8 mouse cellular contexts compared by ENCODE assay signal in the genomic region with DNA sequence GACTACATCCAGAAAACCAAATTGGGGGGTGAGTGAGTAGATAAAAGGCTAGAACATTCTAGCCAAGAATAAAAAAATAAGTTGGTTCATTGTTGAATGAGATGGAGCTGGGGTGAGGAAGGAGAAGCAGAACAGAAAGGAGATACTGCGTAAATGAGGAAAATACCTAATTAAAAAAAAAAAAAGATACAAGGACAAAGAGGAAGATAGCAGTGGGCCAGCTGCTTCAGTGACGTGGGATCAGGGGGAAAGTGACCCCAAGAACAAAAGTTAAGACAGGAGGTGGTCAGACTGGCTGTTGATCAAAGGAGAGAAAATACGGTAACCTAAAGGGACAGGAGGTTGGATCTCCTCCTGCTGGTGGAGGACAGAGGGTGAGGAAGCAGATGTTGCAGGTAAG. TPM values are rescaled to one million over a fixed set of nuclear protein-coding genes. Genes with fewer than 3 reads are reported as not detected.
DNase-seq lines count a peak whose midpoint lies in the region; ATAC-seq and TF ChIP-seq lines count a peak whose summit lies in the region.

A gene (plus strand): TSS at position 301 of the 400 bp plus-strand sequence.

- WGBS in liver, adult 2 months: 92% methylated on average over 3 of the region's 3 CpGs
- 81% methylated on average over 3 of the region's 3 CpGs for WGBS in bone marrow, adult 2 months
- WGBS in hindbrain, embryonic 16.5 days: 85% methylated on average over 3 of the region's 3 CpGs

- TF ChIP-seq POLR2A in liver, adult 2 months (IDR thresholded peaks at IDR 0.05; ENCODE audit: extremely low read depth, insufficient read depth, low read length): no peak
- no peak for TF ChIP-seq POLR2A in bone marrow, adult 2 months (IDR thresholded peaks at IDR 0.05; ENCODE audit: borderline replicate concordance, control insufficient read depth, low read depth, low read length)
- TF ChIP-seq POLR2A in myocyte (IDR thresholded peaks at IDR 0.05; ENCODE audit: insufficient read length, low read depth): no peak

- no peaks in the 10 kb centered on the region for H3K9me3 ChIP-seq in hindbrain, embryonic 16.5 days (ENCODE audit: control insufficient read depth, low read length)

- no peak for DNase-seq in liver, adult 2 months (ENCODE audit: extremely low read depth, low read depth, low spot score)
- no peak for DNase-seq in liver
- DNase-seq in right cerebral cortex, postnatal 10 days (ENCODE audit: low spot score in 2 of 2): no peak
- no peak for DNase-seq in gastrocnemius, postnatal 10 days
- no peak for DNase-seq in lung, postnatal 10 days

- peaks cover 3% of the 10 kb centered on the region for H3K4me1 ChIP-seq in liver, adult 2 months (ENCODE audit: control insufficient read depth, insufficient read depth, low read length)
- peaks cover 2% of the 10 kb centered on the region for H3K4me1 ChIP-seq in bone marrow, adult 2 months (ENCODE audit: control insufficient read depth, insufficient read depth, low read length)
- peaks cover 4% of the 10 kb centered on the region; the same call in 1 of the 2 replicates for H3K4me1 ChIP-seq in hindbrain, embryonic 16.5 days (ENCODE audit: control insufficient read depth, insufficient read depth, low read depth, low read length)

- ATAC-seq in hindbrain, embryonic 16.5 days: no peak

- H3K9ac ChIP-seq in liver, adult 2 months (ENCODE audit: low read depth, low read length): peak within 1 kb of the TSS; percentile 63
- H3K9ac ChIP-seq in hindbrain, embryonic 16.5 days (ENCODE audit: low read depth, low read length): no peak within 1 kb of the TSS

- no peaks in the 10 kb centered on the region for H3K27me3 ChIP-seq in liver, adult 2 months (ENCODE audit: control insufficient read depth, insufficient read depth, low read length)
- H3K27me3 ChIP-seq in hindbrain, embryonic 16.5 days (replicated peaks; ENCODE audit: control insufficient read depth, insufficient read depth, low read length): no peaks in the 10 kb centered on the region
- H3K27me3 ChIP-seq in myocyte (ENCODE audit: control insufficient read depth, insufficient read depth, insufficient read length): no peaks in the 10 kb centered on the region

- H3ac ChIP-seq in myocyte (ENCODE audit: control insufficient read depth, insufficient read length): no peak within 1 kb of the TSS

- peak within 1 kb of the TSS; percentile 56 for H3K4me2 ChIP-seq in hindbrain, embryonic 16.5 days (ENCODE audit: low read length)
- peak within 1 kb of the TSS; percentile 90 for H3K4me2 ChIP-seq in myocyte (ENCODE audit: low read depth)

- no peaks in the 10 kb centered on the region for H3K79me2 ChIP-seq in liver, adult 2 months (ENCODE audit: control insufficient read depth, insufficient read depth, low read length)
- H3K79me2 ChIP-seq in myocyte (ENCODE audit: control insufficient read depth, insufficient read depth): no peaks in the 10 kb centered on the region

- H3K36me3 ChIP-seq in liver, adult 2 months (ENCODE audit: control insufficient read depth, insufficient read depth, low read length): peaks cover 2% of the 10 kb centered on the region; the same call in 1 of the 2 replicates
- H3K36me3 ChIP-seq in hindbrain, embryonic 16.5 days (ENCODE audit: control insufficient read depth, insufficient read depth, low read length): no peaks in the 10 kb centered on the region
- H3K36me3 ChIP-seq in myocyte (ENCODE audit: control insufficient read depth, insufficient read depth): no peaks in the 10 kb centered on the region

- H3K27ac ChIP-seq in liver, adult 2 months (replicated peaks; ENCODE audit: insufficient read depth, low read depth, low read length): peak within 1 kb of the TSS; percentile 53
- H3K27ac ChIP-seq in bone marrow, adult 2 months (ENCODE audit: control insufficient read depth, insufficient read depth, low read depth, low read length, poor library complexity): peak within 1 kb of the TSS; percentile 67; the same call in 1 of the 2 replicates
- no peak within 1 kb of the TSS for H3K27ac ChIP-seq in hindbrain, embryonic 16.5 days (ENCODE audit: low read depth, low read length)

- peak within 1 kb of the TSS; percentile 60 for H3K4me3 ChIP-seq in liver, adult 2 months (ENCODE audit: insufficient read depth, low read depth, low read length)
- peak within 1 kb of the TSS; percentile 71 for H3K4me3 ChIP-seq in bone marrow, adult 2 months (replicated peaks; ENCODE audit: control insufficient read depth, low read depth, low read length)
- H3K4me3 ChIP-seq in hindbrain, embryonic 16.5 days (ENCODE audit: low read length): peak within 1 kb of the TSS; percentile 34; the same call in 1 of the 2 replicates
- peak within 1 kb of the TSS; percentile 24 for H3K4me3 ChIP-seq in myocyte

- TF ChIP-seq CTCF in liver, adult 2 months (IDR thresholded peaks at IDR 0.05; ENCODE audit: low read depth, low read length): no peak
- no peak for TF ChIP-seq CTCF in bone marrow, adult 2 months (IDR thresholded peaks at IDR 0.05; ENCODE audit: control insufficient read depth, insufficient read depth, low read length)

TF ChIP-seq in myocyte, 11 proteins besides CTCF, POLR2A, EP300 and RAD21:
- TF ChIP-seq MYOG (IDR thresholded peaks at IDR 0.05; ENCODE audit: control insufficient read depth in 1 of 3, insufficient read depth in 1 of 3, insufficient read length in 2 of 3, low read depth in 2 of 3) (no peak), MYOD1 (IDR thresholded peaks at IDR 0.05; ENCODE audit: control insufficient read depth in 1 of 3, insufficient read length in 2 of 3, low read depth in 2 of 3) (no peak)
TF ChIP-seq in myocyte: peak in this region for 0.

RNA-seq across cellular contexts. Expression of the gene that starts here (rescaled TPM):
- 7.2 and 11.9 TPM in 2 replicates for total RNA-seq in liver, adult 2 months (2014; rRNA removed)
- polyA plus RNA-seq in liver, adult 2 months (2012; rRNA removed): 1.8 and 2.6 TPM in 2 replicates
- 3.1 and 6.7 TPM in 2 replicates for polyA plus RNA-seq in bone marrow, adult 2 months (2011; ENCODE audit: insufficient read depth, insufficient read length, low replicate concordance, missing spikeins)
- polyA plus RNA-seq in hindbrain, embryonic 16.5 days (2015; fragmentation: Nextera tagmentation; extraction: Ambion mirVana): 2.4 and 3.1 TPM in 2 replicates
- 7.2 TPM for polyA plus RNA-seq in myocyte (2012; fragmentation: generic; extraction: Trizol)
- 1 to 10 TPM; 3.6 to 3.9 TPM for total RNA-seq in gastrocnemius, postnatal 10 days (2021)
